Mouse (Mus musculus) MEL (cell line): ENCODE results near the gene Nr6a1. TPM values are rescaled to one million over a fixed set of nuclear protein-coding genes. Genes with fewer than 3 reads are reported as not detected.

Source experiments
- DNase-seq: peaks from one replicate; pipeline ENCODE4 v3.0.0; 2011; ENCODE audit warnings: low read depth, low spot score
- H3K27ac ChIP-seq: 2 replicates; pipeline ENCODE4 v1.5.1; 2012; ENCODE audit warnings: low read depth, mild to moderate bottlenecking, control low read depth, low read length, moderate library complexity; ENCODE audit not compliant: control insufficient read depth
- H3K27me3 ChIP-seq, 2 experiments: fragments of 150-350 bp in 1 of 2; sonication (generic) in 1 of 2; 2 replicates each; pipeline ENCODE4 v1.6.1; 2012; ENCODE audit warnings: low read length in 2 of 2, mild to moderate bottlenecking in 2 of 2, improper control_type of control experiment in 1 of 2, moderate library complexity in 1 of 2; ENCODE audit not compliant: insufficient read depth in 2 of 2, control insufficient read depth in 1 of 2
- H3K36me3 ChIP-seq, 2 experiments: 2 replicates each; pipeline ENCODE4 v1.6.1; 2012 to 2014; ENCODE audit warnings: low read length in 2 of 2, improper control_type of control experiment in 1 of 2, inconsistent platforms in 1 of 2, mild to moderate bottlenecking in 1 of 2; ENCODE audit not compliant: insufficient read depth in 2 of 2, control insufficient read depth in 1 of 2
- H3K4me1 ChIP-seq, 2 experiments: fragments of 150-350 bp in 1 of 2; sonication (generic) in 1 of 2; 2 replicates each; pipeline ENCODE4 v1.6.1; 2012; ENCODE audit warnings: low read length in 2 of 2, improper control_type of control experiment in 1 of 2, mild to moderate bottlenecking in 1 of 2; ENCODE audit not compliant: insufficient read depth in 2 of 2, control insufficient read depth in 1 of 2
- H3K4me3 ChIP-seq, 2 experiments: fragments of 150-350 bp in 1 of 2; sonication (generic) in 1 of 2; 2 replicates each; pipeline ENCODE4 v1.5.1; 2012; ENCODE audit warnings: low read depth in 2 of 2, low read length in 2 of 2, mild to moderate bottlenecking in 2 of 2, moderate library complexity in 2 of 2, control low read depth in 1 of 2, improper control_type of control experiment in 1 of 2; ENCODE audit not compliant: control insufficient read depth in 1 of 2, insufficient read depth in 1 of 2
- H3K79me2 ChIP-seq: 2 replicates; pipeline ENCODE4 v1.6.1; 2012; ENCODE audit warnings: mild to moderate bottlenecking, low read length, moderate library complexity; ENCODE audit not compliant: control insufficient read depth, poor library complexity, insufficient read depth
- H3K9ac ChIP-seq: 2 replicates; pipeline ENCODE4 v1.6.1; 2012; ENCODE audit warnings: low read depth, mild to moderate bottlenecking, control low read depth, low read length, moderate library complexity; ENCODE audit not compliant: control insufficient read depth, poor library complexity, severe bottlenecking
- H3K9me3 ChIP-seq: fragments of 150-350 bp; sonication (generic); replicated peaks from 2 replicates; pipeline ENCODE4 v1.6.1; 2012; ENCODE audit warnings: mild to moderate bottlenecking, low read length, improper control_type of control experiment, moderate library complexity; ENCODE audit not compliant: insufficient read depth
- BHLHE40 ChIP-seq: IDR thresholded peaks from 2 replicates; pipeline ENCODE4 v1.6.1; 2012; ENCODE audit warnings: low read depth, mild to moderate bottlenecking, inconsistent platforms, low read length, improper control_type of control experiment, borderline replicate concordance
- CHD1 ChIP-seq: IDR thresholded peaks from 2 replicates; pipeline ENCODE4 v1.6.1; 2012; ENCODE audit warnings: low read depth, mild to moderate bottlenecking, inconsistent platforms, low read length, improper control_type of control experiment
- CHD2 ChIP-seq: IDR thresholded peaks from 2 replicates; pipeline ENCODE4 v1.6.1; 2011; ENCODE audit warnings: low read length, improper control_type of control experiment
- CTCF ChIP-seq, 3 experiments: IDR thresholded peaks in 2 of 3; conservative IDR thresholded peaks in 1 of 3; 2 replicates each; pipeline ENCODE4 v1.5.1; 2011 to 2012; ENCODE audit warnings: low read length in 3 of 3, low read depth in 2 of 3, mild to moderate bottlenecking in 2 of 3, improper control_type of control experiment in 1 of 3, inconsistent platforms in 1 of 3, mixed read lengths in 1 of 3, moderate library complexity in 1 of 3; ENCODE audit not compliant: control insufficient read depth in 1 of 3, insufficient read depth in 1 of 3, poor library complexity in 1 of 3, severe bottlenecking in 1 of 3
- E2F4 ChIP-seq: IDR thresholded peaks from 2 replicates; pipeline ENCODE4 v1.6.1; 2011; ENCODE audit warnings: low read depth, low read length, improper control_type of control experiment, borderline replicate concordance
- ELF1 ChIP-seq: IDR thresholded peaks from 2 replicates; pipeline ENCODE4 v1.6.1; 2014; ENCODE audit warnings: low read depth, mild to moderate bottlenecking, inconsistent platforms, low read length, improper control_type of control experiment, moderate library complexity
- ETS1 ChIP-seq: IDR thresholded peaks from 2 replicates; pipeline ENCODE4 v1.6.1; 2012; ENCODE audit warnings: low read depth, mild to moderate bottlenecking, inconsistent platforms, low read length, improper control_type of control experiment, moderate library complexity
- GABPA ChIP-seq: IDR thresholded peaks from 2 replicates; pipeline ENCODE4 v1.6.1; 2012; ENCODE audit warnings: low read depth, mild to moderate bottlenecking, inconsistent platforms, low read length, improper control_type of control experiment, moderate library complexity
- HCFC1 ChIP-seq: IDR thresholded peaks from 2 replicates; pipeline ENCODE4 v1.6.1; 2012; ENCODE audit warnings: low read depth, mild to moderate bottlenecking, inconsistent platforms, low read length, improper control_type of control experiment, moderate library complexity
- JUND ChIP-seq: IDR thresholded peaks from 2 replicates; pipeline ENCODE4 v1.6.1; 2011; ENCODE audit warnings: low read depth, mild to moderate bottlenecking, improper control_type of control experiment, low read length
- KAT2A ChIP-seq: conservative IDR thresholded peaks from 2 replicates; pipeline ENCODE4 v1.6.1; 2012; ENCODE audit warnings: low read depth, low read length, improper control_type of control experiment, inconsistent platforms
- MAX ChIP-seq: IDR thresholded peaks from 2 replicates; pipeline ENCODE4 v1.6.1; 2011; ENCODE audit warnings: low read length, improper control_type of control experiment
- MAZ ChIP-seq: IDR thresholded peaks from 2 replicates; pipeline ENCODE4 v1.6.1; 2012; ENCODE audit warnings: low read depth, mild to moderate bottlenecking, inconsistent platforms, low read length, improper control_type of control experiment
- MEF2A ChIP-seq: IDR thresholded peaks from 2 replicates; pipeline ENCODE4 v1.6.1; 2014; ENCODE audit warnings: low read depth, mild to moderate bottlenecking, inconsistent platforms, low read length, improper control_type of control experiment; ENCODE audit not compliant: poor library complexity, insufficient replicate concordance, severe bottlenecking; ENCODE audit errors: extremely low read depth
- MXI1 ChIP-seq: IDR thresholded peaks from 2 replicates; pipeline ENCODE4 v1.6.1; 2011; ENCODE audit warnings: mild to moderate bottlenecking, low read depth, low read length, improper control_type of control experiment
- MYB ChIP-seq: IDR thresholded peaks from 2 replicates; pipeline ENCODE4 v1.6.1; 2011; ENCODE audit warnings: mild to moderate bottlenecking, low read depth, low read length, improper control_type of control experiment
- MYC ChIP-seq: IDR thresholded peaks from 2 replicates; pipeline ENCODE4 v1.6.1; 2011; ENCODE audit warnings: low read depth, mild to moderate bottlenecking, low read length, improper control_type of control experiment, moderate library complexity
- NELFE ChIP-seq: IDR thresholded peaks from 2 replicates; pipeline ENCODE4 v1.6.1; 2011; ENCODE audit warnings: low read depth, low read length, improper control_type of control experiment
- NRF1 ChIP-seq: IDR thresholded peaks from 2 replicates; pipeline ENCODE4 v1.6.1; 2014; ENCODE audit warnings: low read depth, mild to moderate bottlenecking, inconsistent platforms, low read length, improper control_type of control experiment, moderate library complexity; ENCODE audit not compliant: poor library complexity, insufficient read depth, severe bottlenecking
- POLR2A ChIP-seq, 2 experiments: IDR thresholded peaks; 2 replicates each; pipeline ENCODE4 v1.6.1; 2011 to 2012; ENCODE audit warnings: low read length in 2 of 2, mild to moderate bottlenecking in 2 of 2, control low read depth in 1 of 2, improper control_type of control experiment in 1 of 2, low read depth in 1 of 2, moderate library complexity in 1 of 2; ENCODE audit not compliant: control insufficient read depth in 1 of 2, insufficient read depth in 1 of 2, poor library complexity in 1 of 2
- POLR2AphosphoS2 ChIP-seq: IDR thresholded peaks from 2 replicates; pipeline ENCODE4 v1.6.1; 2011; ENCODE audit warnings: low read length, improper control_type of control experiment
- POLR2AphosphoS5 ChIP-seq: IDR thresholded peaks from 2 replicates; pipeline ENCODE4 v1.6.1; 2012; ENCODE audit warnings: low read depth, borderline replicate concordance, mild to moderate bottlenecking, inconsistent platforms, low read length, moderate library complexity, mixed read lengths
- SIN3A ChIP-seq: IDR thresholded peaks from 2 replicates; pipeline ENCODE4 v1.6.1; 2012; ENCODE audit warnings: low read length, improper control_type of control experiment, inconsistent platforms
- TAL1 ChIP-seq: IDR thresholded peaks from 2 replicates; pipeline ENCODE4 v1.6.1; 2012; ENCODE audit warnings: mild to moderate bottlenecking, inconsistent platforms, low read length, moderate library complexity, mixed read lengths
- TBP ChIP-seq: IDR thresholded peaks from 2 replicates; pipeline ENCODE4 v1.8.0; 2011; ENCODE audit warnings: low read depth, low read length, improper control_type of control experiment
- USF1 ChIP-seq: IDR thresholded peaks from 2 replicates; pipeline ENCODE4 v1.6.1; 2014; ENCODE audit warnings: low read depth, mild to moderate bottlenecking, inconsistent platforms, low read length, improper control_type of control experiment, moderate library complexity
- USF2 ChIP-seq, 2 experiments: IDR thresholded peaks; 2 replicates each; pipeline ENCODE4 v1.6.1; 2011 to 2012; ENCODE audit warnings: improper control_type of control experiment in 2 of 2, low read length in 2 of 2, borderline replicate concordance in 1 of 2, inconsistent platforms in 1 of 2, low read depth in 1 of 2, mild to moderate bottlenecking in 1 of 2; ENCODE audit not compliant: insufficient read depth in 1 of 2
- ZC3H11A ChIP-seq: IDR thresholded peaks from 2 replicates; pipeline ENCODE4 v1.6.1; 2012; ENCODE audit warnings: low read depth, mild to moderate bottlenecking, inconsistent platforms, low read length, improper control_type of control experiment
- ZNF384 ChIP-seq: IDR thresholded peaks from 2 replicates; pipeline ENCODE4 v1.6.1; 2012; ENCODE audit warnings: low read depth, mild to moderate bottlenecking, inconsistent platforms, low read length, improper control_type of control experiment
- polyA plus RNA-seq, 2 experiments: library from polyadenylated mRNA; stranded (reverse) in 1 of 2; unstranded in 1 of 2; fragments of >175 nt in 1 of 2; fragments of >200 nt in 1 of 2; gene quantifications; 2 replicates each; pipeline versions ENCODE4 v1.2.1 to v1.2.4; 2012; ENCODE audit warnings: low replicate concordance in 2 of 2, low read depth in 1 of 2; ENCODE audit not compliant: insufficient read length in 2 of 2, insufficient read depth in 1 of 2, missing spikeins in 1 of 2
- total RNA-seq: library from RNA; depleted of rRNA; stranded (reverse); fragments of 300-350 nt; gene quantifications from 2 replicates; pipeline ENCODE4 v1.2.3, GENCODE M21; 2012

Gene Nr6a1
- total and polyA plus RNA-seq, 3 experiments, result 5.0 to 22.8 (median 10.2) TPM

- H3K4me3 ChIP-seq, result peak overlapping the region; percentile 64 to 84
- TF ChIP-seq KAT2A (peak; percentile 83), USF1 (peak; percentile 78), MAZ (peak; percentile 88), MXI1 (peak; percentile 97), BHLHE40 (peak; percentile 95), NRF1 (peak; percentile 56), HCFC1 (peak; percentile 97), USF2 (IDR thresholded peaks at IDR 0.05; ENCODE audit: borderline replicate concordance in 1 of 2, insufficient read depth in 1 of 2, low read depth in 1 of 2, low read length in 2 of 2) (no peak), CTCF (IDR thresholded peaks at IDR 0.05 in 2 of 3, conservative IDR thresholded peaks at IDR 0.05 in 1 of 3; ENCODE audit: control insufficient read depth in 1 of 3, insufficient read depth in 1 of 3, low read depth in 2 of 3, low read length in 3 of 3, poor library complexity in 1 of 3, severe bottlenecking in 1 of 3) (0 out of 6 replicates have a peak, but pooled peaks of 1 of the 3 experiments have one; percentile 0), CHD2 (no peak), TBP (0 out of 2 replicates have a peak, but pooled peaks have one; percentile 25), POLR2AphosphoS5 (no peak), ZNF384 (peak; percentile 78), MAX (peak; percentile 95), E2F4 (no peak), SIN3A (peak; percentile 98), JUND (no peak), ZC3H11A (no peak), ETS1 (0 out of 2 replicates have a peak, but pooled peaks have one; percentile 5), POLR2AphosphoS2 (no peak; the same call in 1 of the 2 replicates), MYB (no peak), POLR2A (IDR thresholded peaks at IDR 0.05; ENCODE audit: control insufficient read depth in 1 of 2, insufficient read depth in 1 of 2, low read depth in 1 of 2, low read length in 2 of 2, poor library complexity in 1 of 2) (peak; percentile 47 to 62; a peak in 2 of 4 replicates), MYC (peak; percentile 99), TAL1 (no peak), NELFE (peak; percentile 47; the same call in 1 of the 2 replicates), GABPA (no peak), MEF2A (no peak), ELF1 (0 out of 2 replicates have a peak, but pooled peaks have one; percentile 46), CHD1 (peak; percentile 100)
- TF ChIP-seq, all 39 proteins: peak for 18
- H3K27me3 ChIP-seq, result no peaks in the 10 kb centered on the region
- H3K4me1 ChIP-seq, result peaks cover under 1 to 11% of the 10 kb centered on the region in 2 experiments; a peak in 3 of 4 replicates
- peaks cover 14% of the 10 kb centered on the region for H3K79me2 ChIP-seq
- DNase-seq, result peak; percentile 97
- H3K9me3 ChIP-seq, result no peaks in the 10 kb centered on the region
- H3K9ac ChIP-seq, result peak overlapping the region; percentile 89
- H3K36me3 ChIP-seq, result peaks cover 0 to 11% of the 10 kb centered on the region in 2 experiments; a peak in 2 of 4 replicates
- H3K27ac ChIP-seq, result peak overlapping the region; percentile 57
Observed at GRCm38 (mm10) chr2:38926145-38926891, 1.2 kb downstream of the Nr6a1 start.
